Mouse (Mus musculus) MEL (cell line): ENCODE data around the gene Tmem108.

Experiments
- CHD2 ChIP-seq: IDR thresholded peaks from 2 replicates; pipeline ENCODE4 v1.6.1; 2011; ENCODE audit warnings: low read length, improper control_type of control experiment
- CTCF ChIP-seq, 3 experiments: IDR thresholded peaks in 2 of 3; conservative IDR thresholded peaks in 1 of 3; 2 replicates each; pipeline ENCODE4 v1.5.1; 2011 to 2012; ENCODE audit warnings: low read length in 3 of 3, low read depth in 2 of 3, mild to moderate bottlenecking in 2 of 3, improper control_type of control experiment in 1 of 3, inconsistent platforms in 1 of 3, mixed read lengths in 1 of 3, moderate library complexity in 1 of 3; ENCODE audit not compliant: control insufficient read depth in 1 of 3, insufficient read depth in 1 of 3, poor library complexity in 1 of 3, severe bottlenecking in 1 of 3
- EP300 ChIP-seq, 2 experiments: IDR thresholded peaks; 2 replicates each; pipeline ENCODE4 v1.6.1; 2011; ENCODE audit warnings: improper control_type of control experiment in 2 of 2, low read length in 2 of 2, low read depth in 1 of 2, mild to moderate bottlenecking in 1 of 2
- ETS1 ChIP-seq: IDR thresholded peaks from 2 replicates; pipeline ENCODE4 v1.6.1; 2012; ENCODE audit warnings: low read depth, mild to moderate bottlenecking, inconsistent platforms, low read length, improper control_type of control experiment, moderate library complexity
- MAZ ChIP-seq: IDR thresholded peaks from 2 replicates; pipeline ENCODE4 v1.6.1; 2012; ENCODE audit warnings: low read depth, mild to moderate bottlenecking, inconsistent platforms, low read length, improper control_type of control experiment
- NELFE ChIP-seq: IDR thresholded peaks from 2 replicates; pipeline ENCODE4 v1.6.1; 2011; ENCODE audit warnings: low read depth, low read length, improper control_type of control experiment
- POLR2A ChIP-seq, 2 experiments: IDR thresholded peaks; 2 replicates each; pipeline ENCODE4 v1.6.1; 2011 to 2012; ENCODE audit warnings: low read length in 2 of 2, mild to moderate bottlenecking in 2 of 2, control low read depth in 1 of 2, improper control_type of control experiment in 1 of 2, low read depth in 1 of 2, moderate library complexity in 1 of 2; ENCODE audit not compliant: control insufficient read depth in 1 of 2, insufficient read depth in 1 of 2, poor library complexity in 1 of 2
- POLR2AphosphoS2 ChIP-seq: IDR thresholded peaks from 2 replicates; pipeline ENCODE4 v1.6.1; 2011; ENCODE audit warnings: low read length, improper control_type of control experiment
- RAD21 ChIP-seq: IDR thresholded peaks from 2 replicates; pipeline ENCODE4 v1.6.1; 2011; ENCODE audit warnings: mild to moderate bottlenecking, low read depth, low read length, improper control_type of control experiment
- SMC3 ChIP-seq: IDR thresholded peaks from 2 replicates; pipeline ENCODE4 v1.6.1; 2011; ENCODE audit warnings: low read depth, low read length, improper control_type of control experiment
- TAL1 ChIP-seq: IDR thresholded peaks from 2 replicates; pipeline ENCODE4 v1.6.1; 2012; ENCODE audit warnings: mild to moderate bottlenecking, inconsistent platforms, low read length, moderate library complexity, mixed read lengths
- TBP ChIP-seq: IDR thresholded peaks from 2 replicates; pipeline ENCODE4 v1.8.0; 2011; ENCODE audit warnings: low read depth, low read length, improper control_type of control experiment
- TCF12 ChIP-seq: IDR thresholded peaks from 2 replicates; pipeline ENCODE4 v1.6.1; 2014; ENCODE audit warnings: low read depth, mild to moderate bottlenecking, inconsistent platforms, low read length, improper control_type of control experiment, moderate library complexity
- USF1 ChIP-seq: IDR thresholded peaks from 2 replicates; pipeline ENCODE4 v1.6.1; 2014; ENCODE audit warnings: low read depth, mild to moderate bottlenecking, inconsistent platforms, low read length, improper control_type of control experiment, moderate library complexity

GRCm38 (mm10) chr9:103689006-103689405 lies 72.6 kb downstream of the Tmem108 start:
- TF ChIP-seq MAZ: no peak
- TF ChIP-seq EP300 (IDR thresholded peaks at IDR 0.05; ENCODE audit: low read depth in 1 of 2, low read length in 2 of 2): no peak
- no peak for TF ChIP-seq POLR2A (IDR thresholded peaks at IDR 0.05; ENCODE audit: control insufficient read depth in 1 of 2, insufficient read depth in 1 of 2, low read depth in 1 of 2, low read length in 2 of 2, poor library complexity in 1 of 2)
- no peak for TF ChIP-seq CTCF (IDR thresholded peaks at IDR 0.05 in 2 of 3, conservative IDR thresholded peaks at IDR 0.05 in 1 of 3; ENCODE audit: control insufficient read depth in 1 of 3, insufficient read depth in 1 of 3, low read depth in 2 of 3, low read length in 3 of 3, poor library complexity in 1 of 3, severe bottlenecking in 1 of 3)
- no peak for TF ChIP-seq TCF12
- TF ChIP-seq RAD21: no peak
- no peak for TF ChIP-seq CHD2
- no peak for TF ChIP-seq TBP
- no peak for TF ChIP-seq ETS1
- no peak for TF ChIP-seq NELFE
- TF ChIP-seq USF1: no peak
- no peak for TF ChIP-seq SMC3
- no peak for TF ChIP-seq POLR2AphosphoS2
- no peak for TF ChIP-seq TAL1
